Mouse (Mus musculus) adrenal gland (tissue): Measurements from ENCODE around the gene Tmem132a.

Source experiments
- intact Hi-C: fragments of 180-260 bp; cut with DNase I; formaldehyde crosslinking; loops from one replicate; pipeline ENCODE4 v1.15.1; 2025
- long read RNA-seq, 2 experiments: library from polyadenylated mRNA; unstranded; transcript quantifications; one replicate each; pipeline ENCODE4 v2.0.0; 2020; ENCODE audit warnings: borderline replicate concordance in 1 of 2; ENCODE audit not compliant: insufficient replicate concordance in 1 of 2

Tmem132a gene
- long read RNA-seq, experiment 1, partial matches to known transcripts: 3 of 6 reads
- long read RNA-seq, experiment 1, other reads (novel, unspliced or antisense): 1 of 6 reads
- long read RNA-seq, experiment 2, partial matches to known transcripts: 3 of 8 reads
- long read RNA-seq, experiment 2, other reads (novel, unspliced or antisense): 4 of 8 reads

DNA sequence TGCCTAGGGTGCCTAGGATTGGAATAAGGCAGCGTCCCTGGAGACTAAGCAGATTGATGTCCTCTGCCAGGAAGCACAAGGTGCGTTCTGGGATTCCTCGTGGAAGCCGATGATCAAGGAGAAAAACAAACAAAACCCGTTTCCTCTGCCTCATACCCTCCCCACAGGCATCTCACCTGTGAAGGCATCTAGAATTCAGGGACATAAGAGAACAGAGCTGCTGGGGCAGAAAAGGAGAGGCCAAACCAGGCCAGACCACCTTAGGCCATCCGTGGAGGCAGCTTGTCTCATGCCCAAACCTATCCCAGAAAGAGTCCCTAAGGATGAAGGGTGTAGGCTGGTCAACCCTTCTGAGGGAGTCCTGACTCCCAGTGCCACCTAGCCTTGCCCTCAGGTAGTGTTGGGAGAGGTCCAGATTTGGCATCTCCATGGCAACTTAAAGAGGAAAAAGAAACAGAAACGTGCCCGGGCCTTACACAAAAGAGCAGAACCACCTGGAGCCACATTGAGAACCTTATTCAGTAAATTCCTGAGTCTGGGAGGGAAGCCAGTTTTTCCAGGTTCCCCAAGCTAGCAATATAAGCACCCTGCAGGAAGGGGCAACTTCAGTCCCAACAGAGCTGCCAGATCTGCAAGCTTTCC, at the start of gene Tmem132a:
Tmem132a (minus strand) TSS at position 55 of the 642 bp plus-strand sequence.
- intact Hi-C loops: no loop called here

DNA sequence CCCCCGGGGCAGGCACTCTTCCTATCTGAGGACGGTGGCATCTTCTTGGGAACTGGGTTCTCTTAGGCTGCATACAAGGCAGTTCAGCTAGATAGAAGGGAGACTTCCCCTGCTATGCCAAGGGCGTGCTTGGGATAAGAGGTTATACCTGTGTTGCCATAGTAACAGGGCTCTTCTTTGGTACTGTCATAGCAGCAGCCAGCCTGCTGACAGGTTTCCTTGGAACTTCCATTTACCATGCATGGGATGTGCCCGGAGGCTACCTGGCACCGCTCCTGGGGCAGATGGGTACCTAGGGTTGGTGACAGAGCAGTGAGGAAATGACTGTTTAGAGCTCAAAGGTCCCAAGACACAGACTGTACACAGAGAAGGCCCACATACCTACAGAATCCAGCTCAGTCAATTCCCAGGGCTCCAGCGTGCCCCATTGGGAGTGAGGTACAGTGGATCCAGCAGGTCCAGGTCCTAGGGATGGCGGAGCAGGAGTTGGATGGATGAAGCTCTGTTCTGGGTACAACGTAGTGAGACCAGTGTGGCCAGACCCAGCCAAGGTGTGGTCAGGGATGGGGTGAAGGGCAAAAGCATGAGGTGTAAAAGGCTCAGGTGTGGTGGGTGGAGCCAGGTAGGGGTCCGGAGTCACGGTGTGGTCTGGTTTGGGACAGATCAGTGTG, 48.7 kb upstream of the Tmem132a start:
- intact Hi-C loops: no loop called here

DNA sequence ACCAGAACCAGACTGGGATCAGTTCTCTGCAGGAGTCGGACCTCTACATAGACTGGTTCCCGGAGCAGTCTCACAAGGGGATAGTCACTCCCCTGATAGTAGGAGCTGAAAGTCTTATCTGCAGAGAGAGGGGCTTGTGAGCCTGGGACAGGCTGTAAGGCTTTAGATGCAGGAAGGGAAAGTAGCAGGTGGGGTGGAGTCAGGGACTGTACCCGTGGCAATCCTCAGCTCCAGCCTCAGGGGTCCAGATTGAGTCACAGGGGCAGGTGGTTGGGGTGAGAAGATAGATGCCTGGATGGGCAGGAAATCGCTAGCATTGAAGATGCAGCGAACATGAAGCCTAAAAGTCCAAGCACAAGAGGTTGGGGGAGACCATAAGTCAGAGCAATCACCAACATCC, 46.8 kb upstream of the Tmem132a start:
- intact Hi-C loops: no loop called here

DNA sequence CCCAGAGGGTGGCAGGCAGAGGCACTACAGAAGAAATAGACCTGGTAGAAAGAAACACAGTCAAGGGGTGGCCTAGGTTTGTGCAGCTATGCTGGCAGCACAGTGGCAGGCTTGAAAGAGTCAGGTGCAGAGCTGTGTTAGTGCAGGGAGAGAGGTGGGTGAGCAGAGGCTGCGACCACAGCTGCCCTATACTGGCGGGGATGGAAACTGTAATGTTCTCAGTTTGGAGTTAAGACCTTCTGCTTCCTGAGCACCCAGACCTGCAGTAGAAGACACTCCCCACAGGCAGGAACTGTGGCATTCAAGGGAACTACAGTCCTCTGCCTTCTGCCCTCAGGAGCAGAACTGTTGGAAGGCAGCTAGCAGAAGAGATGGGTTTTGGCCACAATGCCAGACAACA, 45.1 kb upstream of the Tmem132a start:
- intact Hi-C loops: no loop called here

- intact Hi-C loops: no loop called here
Observed at GRCm38 (mm10) chr19:10914291-10914690, 44.6 kb upstream of the Tmem132a start.

DNA sequence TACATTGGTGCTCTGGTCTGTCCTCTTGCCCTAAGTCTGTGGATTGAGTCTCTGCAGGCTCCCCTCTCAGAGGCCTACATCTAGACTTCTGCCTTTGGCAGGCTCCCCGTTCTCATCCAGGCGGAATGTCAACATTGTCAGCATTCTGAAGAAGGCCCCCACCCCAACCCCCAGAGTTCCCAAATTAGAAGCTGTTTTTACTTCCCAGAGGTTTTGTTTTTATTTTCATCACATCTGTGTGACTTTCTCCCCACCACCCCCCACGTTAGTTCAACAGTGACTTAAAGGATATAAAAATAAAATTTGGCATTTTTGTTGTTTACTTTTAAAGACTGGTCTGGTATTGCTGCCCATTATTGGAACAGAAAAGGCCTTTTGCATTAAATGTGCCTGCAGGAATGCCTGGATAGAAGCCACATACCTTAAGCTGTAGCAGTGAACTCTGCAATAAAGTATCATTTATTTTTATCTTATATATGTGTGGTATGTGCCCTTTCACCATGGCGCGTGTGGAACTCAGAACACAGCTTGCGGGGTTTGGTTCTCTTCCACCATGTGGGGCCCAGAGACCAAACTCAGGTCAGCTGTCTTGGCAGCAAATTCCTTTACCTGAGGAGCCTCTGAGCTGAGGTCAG, 39.5 kb upstream of the Tmem132a start:
- intact Hi-C loops: no loop called here

DNA sequence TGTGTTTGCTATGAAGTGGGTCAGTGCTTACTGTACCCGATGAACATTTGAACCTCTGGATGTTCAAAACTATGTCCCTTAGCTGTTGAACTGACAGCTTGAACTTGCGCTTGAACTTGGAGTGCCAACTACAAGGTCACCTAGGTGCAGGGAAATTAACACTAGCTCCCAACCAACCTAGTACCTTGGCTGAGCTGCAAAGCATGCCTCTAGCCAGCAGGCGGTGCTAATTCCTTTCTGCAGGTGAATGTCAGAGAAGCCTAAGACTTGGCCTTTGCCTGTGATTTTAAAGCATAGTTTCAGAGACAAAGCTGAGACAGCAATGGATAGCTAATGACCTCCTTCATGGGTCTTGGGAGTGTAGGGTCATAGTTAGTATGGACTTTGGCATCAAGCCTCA, 38.2 kb upstream of the Tmem132a start:
- intact Hi-C loops: no loop called here

GRCm38 (mm10) chr19:10905728-10906000, 35.9 kb upstream of the Tmem132a start:
- intact Hi-C loops: no loop called here

DNA sequence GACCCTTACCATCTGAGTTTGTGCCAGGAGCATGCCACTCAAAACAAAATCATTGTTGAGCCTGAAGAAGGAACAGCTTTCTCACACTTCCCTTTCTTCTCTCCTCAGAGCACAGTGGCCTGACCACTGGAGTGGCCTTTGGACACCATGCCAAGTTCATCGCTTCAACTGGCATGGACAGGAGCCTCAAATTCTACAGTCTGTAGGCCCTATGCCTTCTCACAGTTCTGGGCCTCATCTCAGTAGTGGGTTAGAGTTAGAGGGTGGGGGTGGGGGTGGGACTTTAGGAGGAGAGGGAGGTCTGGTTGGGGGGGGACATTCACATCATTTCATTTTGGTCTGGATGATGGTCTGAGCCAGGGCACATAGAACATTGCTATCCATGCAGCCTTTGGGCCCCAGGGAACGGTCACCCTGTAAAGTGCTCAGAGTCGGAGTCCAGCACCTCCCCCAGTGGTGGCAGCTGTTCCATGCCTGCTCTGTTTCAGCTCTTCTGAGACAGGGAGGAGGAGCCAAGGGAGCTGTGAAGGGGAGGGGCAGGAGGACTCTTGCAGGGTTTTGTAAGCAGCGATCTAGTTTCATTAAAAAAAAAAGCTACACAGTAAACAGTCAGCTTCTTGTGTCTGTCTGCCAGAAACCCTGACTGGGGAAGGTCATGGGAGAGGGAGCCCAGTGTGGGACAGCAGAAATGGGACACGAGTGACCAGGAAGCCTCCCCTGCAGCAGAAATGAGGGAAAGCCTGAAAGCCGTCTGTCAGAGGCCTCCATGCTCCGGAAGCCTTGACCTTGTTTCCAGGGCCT, 35.4 kb upstream of the Tmem132a start:
- intact Hi-C loops: no loop called here

DNA sequence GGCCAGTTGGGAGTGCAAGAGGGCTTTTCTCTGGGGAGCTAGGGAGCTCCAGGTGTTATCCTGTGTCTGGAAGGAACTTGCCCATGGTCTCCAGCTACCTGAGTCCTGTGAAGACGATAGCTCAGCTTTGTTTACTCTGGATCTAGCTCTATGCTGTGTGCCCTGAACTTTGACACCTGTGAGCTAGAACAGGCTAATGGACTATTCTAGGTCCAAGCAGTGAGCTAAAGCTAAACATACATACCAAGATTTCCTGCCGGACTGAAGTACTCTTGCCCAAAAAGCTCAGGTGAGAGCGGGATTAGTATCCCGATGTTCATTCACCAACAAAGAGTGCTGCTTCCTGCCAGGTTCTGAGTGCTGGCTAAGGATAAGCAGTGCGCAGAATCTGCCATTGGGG, 34.8 kb upstream of the Tmem132a start:
- intact Hi-C loops: no loop called here

DNA sequence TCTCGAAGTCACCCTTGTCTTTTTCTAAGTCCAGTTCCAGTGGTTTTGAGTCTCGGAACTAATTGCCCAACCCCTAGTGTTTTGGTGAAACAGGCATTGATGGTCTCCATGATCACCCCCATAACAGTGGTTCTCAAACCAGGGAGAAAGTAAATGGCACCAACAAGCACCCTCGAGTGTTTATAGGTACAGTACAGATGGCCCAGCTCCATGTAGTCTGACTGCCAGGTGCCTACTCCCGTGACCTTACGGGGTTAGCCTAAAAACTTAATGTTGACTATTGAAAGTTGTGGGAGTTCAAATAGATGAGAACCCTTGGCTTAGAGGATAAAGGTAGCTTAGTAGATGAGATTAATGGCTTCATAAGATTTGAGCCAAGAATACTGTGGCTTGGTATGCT, 31.3 kb upstream of the Tmem132a start:
- intact Hi-C loops: no loop called here

DNA sequence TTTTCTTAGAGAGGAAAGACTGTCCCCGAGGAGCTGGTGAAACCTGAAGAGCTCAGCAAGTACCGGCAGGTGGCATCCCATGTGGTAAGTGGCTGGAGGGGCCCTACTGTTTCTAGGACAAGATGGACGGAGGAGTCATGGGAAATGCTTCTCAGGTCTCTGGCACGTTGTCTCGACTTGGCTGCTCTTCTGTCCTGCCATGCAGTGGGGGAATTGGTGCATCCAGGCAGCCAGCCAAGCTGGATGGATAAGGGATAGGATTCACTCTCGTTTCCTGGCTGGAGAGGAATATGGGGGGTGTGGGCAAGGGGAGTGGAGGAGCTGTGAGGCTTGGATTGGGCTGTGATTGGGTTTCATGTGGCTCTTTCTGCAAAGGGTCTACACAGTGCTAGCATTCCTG, 30.6 kb upstream of the Tmem132a start:
- intact Hi-C loops: no loop called here

GRCm38 (mm10) chr19:10897491-10897890, 27.8 kb upstream of the Tmem132a start:
- intact Hi-C loops: no loop called here

- intact Hi-C loops: no loop called here
Observed at GRCm38 (mm10) chr19:10896849-10897248, 27.1 kb upstream of the Tmem132a start.

DNA sequence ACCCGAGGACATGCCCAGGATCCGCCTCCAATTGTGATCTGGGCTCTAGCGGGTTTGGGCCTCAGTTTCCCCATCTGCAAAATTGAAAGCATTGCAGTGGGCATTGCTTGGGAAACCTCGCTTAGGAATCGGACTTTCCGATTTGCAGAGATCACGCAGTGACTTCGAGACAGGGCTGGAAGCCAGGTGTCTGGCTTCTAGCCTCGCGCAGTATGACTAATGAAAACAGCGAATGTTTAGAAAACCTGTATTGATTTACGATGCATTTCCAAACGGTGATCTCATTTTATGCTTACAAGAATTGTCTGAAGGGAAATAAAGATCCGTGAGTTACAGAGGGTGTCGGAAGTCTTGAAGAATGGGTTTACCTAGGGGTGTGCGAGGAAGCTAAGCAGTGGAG, 26.0 kb upstream of the Tmem132a start:
- intact Hi-C loops: no loop called here

DNA sequence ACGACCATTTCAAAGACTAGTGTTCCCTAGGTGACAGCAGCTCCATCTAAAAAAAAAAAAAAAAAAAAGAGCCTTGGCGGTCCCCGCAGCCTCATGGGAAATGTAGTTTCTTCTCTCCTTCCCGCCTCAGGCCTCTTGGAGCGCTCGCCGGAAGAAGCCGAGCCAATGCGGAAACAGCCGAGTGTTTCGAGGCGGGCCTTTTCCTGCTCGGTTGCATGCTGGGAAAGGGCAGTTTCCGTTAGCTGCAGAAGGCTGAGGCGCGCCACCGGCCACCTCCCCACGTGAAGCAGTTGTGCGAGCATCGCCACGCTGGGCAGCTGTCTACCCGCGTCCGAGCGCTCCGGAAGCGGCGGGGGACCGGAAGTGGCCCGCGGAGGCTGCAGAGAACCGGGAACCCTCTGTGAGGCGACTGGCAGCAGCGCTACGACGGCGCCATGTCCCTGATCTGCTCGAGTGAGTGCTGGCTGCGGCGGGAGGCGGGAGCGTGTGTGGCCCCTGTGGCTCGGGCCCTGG, 25.3 kb upstream of the Tmem132a start, which contains the start of gene Prpf19:
Prpf19 (plus strand) TSS at position 216 of the 513 bp plus-strand sequence.
- intact Hi-C loops: no loop called here

DNA sequence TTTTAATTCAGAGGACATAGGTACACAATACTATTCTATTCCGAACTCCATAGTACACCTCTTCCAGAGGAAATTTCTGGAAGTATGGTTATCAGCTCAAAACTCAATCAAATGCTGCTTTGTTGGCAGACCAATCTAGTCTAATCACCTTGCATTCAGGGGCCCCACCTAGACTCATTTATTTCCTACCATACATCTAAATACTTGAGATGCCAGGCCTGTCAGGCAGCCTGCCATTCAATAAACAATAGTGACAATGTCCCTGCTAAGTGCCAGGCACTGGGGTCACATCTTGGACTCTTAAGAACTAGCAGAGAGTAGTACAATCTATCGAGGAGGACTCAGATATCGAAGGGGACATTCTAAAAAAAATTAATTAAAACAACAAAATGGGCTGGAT, 22.5 kb upstream of the Tmem132a start:
- intact Hi-C loops: no loop called here

GRCm38 (mm10) chr19:10881426-10882154, 11.8 kb upstream of the Tmem132a start, which contains the start of gene Tmem109:
Gene Tmem109 (minus strand): TSS chr19:10882001.
- intact Hi-C loops: no loop called here

DNA sequence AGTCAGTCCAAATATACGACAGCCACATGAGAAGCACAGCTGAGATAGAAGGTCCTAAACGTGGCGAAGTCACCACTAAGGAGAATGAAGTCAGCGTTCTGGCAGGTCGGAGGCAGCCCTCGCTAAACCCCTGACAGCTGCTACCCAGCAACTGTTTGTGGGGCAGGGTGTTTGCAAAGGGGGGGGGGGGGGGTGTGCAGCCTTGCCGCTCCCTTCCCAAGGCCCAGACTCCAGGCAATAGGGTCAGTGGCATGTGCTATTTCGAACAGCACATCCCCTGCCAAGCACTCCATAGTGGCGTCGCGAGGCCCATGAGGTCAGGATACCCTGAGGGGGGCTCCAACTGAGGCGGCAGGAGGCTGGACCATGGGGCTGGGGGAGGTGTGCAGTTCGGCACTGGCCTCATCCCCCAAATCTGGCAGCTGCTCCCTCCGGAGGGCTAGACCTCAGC, 11.3 kb upstream of the Tmem132a start:
- intact Hi-C loops: no loop called here

- intact Hi-C loops: no loop called here
Observed at GRCm38 (mm10) chr19:10880085-10880974, 10.6 kb upstream of the Tmem132a start.
